Mouse (Mus musculus): ENCODE measurements at regions not wholly inside any gene's neighbourhood (a gene's known extent, or its start where the extent isn't known, plus 50 kb on each side); places are given as distances from the start of the nearest gene placed in this dataset.

GRCm38 (mm10) chr17:47317651-47318050, 51.0 kb upstream of the Mrps10 start:
- Histone ChIP-seq H3K27ac (no peak overlapping the region; the same call in 1 of the 2 replicates), H3K4me3 (no peak overlapping the region)
- TF ChIP-seq CTCF (IDR thresholded peaks at IDR 0.05): no peak
- intact Hi-C loops (cut with DNase I): no loop called here
- no peak for DNase-seq (ENCODE audit: extremely low spot score in 1 of 2, low spot score in 2 of 2)

- no peak; the same call in 1 of the 2 replicates for TF ChIP-seq CTCF (IDR thresholded peaks at IDR 0.05)
- DNase-seq (ENCODE audit: extremely low spot score in 1 of 2, low spot score in 2 of 2): no peak
- H3K4me3 ChIP-seq: no peak overlapping the region
- no peak overlapping the region for H3K27ac ChIP-seq
- intact Hi-C loops (cut with DNase I): no loop called here
Observed at GRCm38 (mm10) chr17:47313162-47313561, 55.5 kb upstream of the Mrps10 start.

GRCm38 (mm10) chr17:47311272-47311671, 57.4 kb upstream of the Mrps10 start:
- no peak for DNase-seq (ENCODE audit: extremely low spot score in 1 of 2, low spot score in 2 of 2)

GRCm38 (mm10) chr17:47306027-47306761, 62.5 kb upstream of the Mrps10 start:
- intact Hi-C loops (cut with DNase I): no loop called here
- Histone ChIP-seq H3K4me3 (no peak overlapping the region), H3K27ac (no peak overlapping the region)
- no peak for DNase-seq (ENCODE audit: extremely low spot score in 1 of 2, low spot score in 2 of 2)
- TF ChIP-seq CTCF (IDR thresholded peaks at IDR 0.05): no peak

More at GRCm38 (mm10) chr17:47311272-47311671, 57.4 kb upstream of the Mrps10 start:
- Histone ChIP-seq H3K4me3 (no peak overlapping the region), H3K27ac (no peak overlapping the region)
- TF ChIP-seq CTCF (IDR thresholded peaks at IDR 0.05): no peak; the same call in none of the 2 replicates
- intact Hi-C loops (cut with DNase I): no loop called here

GRCm38 (mm10) chr17:47304463-47305199, 64.1 kb upstream of the Mrps10 start:
- no peak for DNase-seq (ENCODE audit: extremely low spot score in 1 of 2, low spot score in 2 of 2)
- intact Hi-C loops (cut with DNase I): no loop called here
- no peak for TF ChIP-seq CTCF (IDR thresholded peaks at IDR 0.05)
- Histone ChIP-seq H3K4me3 (no peak overlapping the region), H3K27ac (no peak overlapping the region)

GRCm38 (mm10) chr17:47303600-47303999, 65.1 kb upstream of the Mrps10 start:
- H3K27ac ChIP-seq: no peak overlapping the region
- intact Hi-C loops (cut with DNase I): no loop called here
- TF ChIP-seq CTCF (IDR thresholded peaks at IDR 0.05): no peak
- H3K4me3 ChIP-seq: no peak overlapping the region
- no peak for DNase-seq (ENCODE audit: extremely low spot score in 1 of 2, low spot score in 2 of 2)

- Histone ChIP-seq H3K4me3 (no peak overlapping the region), H3K27ac (no peak overlapping the region)
- intact Hi-C loops (cut with DNase I): no loop called here
- TF ChIP-seq CTCF (IDR thresholded peaks at IDR 0.05): no peak
- no peak for DNase-seq (ENCODE audit: extremely low spot score in 1 of 2, low spot score in 2 of 2)
Observed at GRCm38 (mm10) chr17:47298396-47298919, 70.2 kb upstream of the Mrps10 start.

- DNase-seq (ENCODE audit: extremely low spot score in 1 of 2, low spot score in 2 of 2): no peak
- intact Hi-C loops (cut with DNase I): no loop called here
- peak; percentile 53 for TF ChIP-seq CTCF (IDR thresholded peaks at IDR 0.05)
- Histone ChIP-seq H3K27ac (no peak overlapping the region), H3K4me3 (no peak overlapping the region)
Observed at GRCm38 (mm10) chr17:47297965-47298364, 70.7 kb upstream of the Mrps10 start.

- no peak for TF ChIP-seq CTCF (IDR thresholded peaks at IDR 0.05)
- no peak overlapping the region for H3K27ac ChIP-seq
- intact Hi-C loops (cut with DNase I): no loop called here
- no peak for DNase-seq (ENCODE audit: extremely low spot score in 1 of 2, low spot score in 2 of 2)
- no peak overlapping the region for H3K4me3 ChIP-seq
Observed at GRCm38 (mm10) chr17:47296709-47297450, 71.8 kb upstream of the Mrps10 start.

GRCm38 (mm10) chr17:47295315-47296011, 73.2 kb upstream of the Mrps10 start:
- DNase-seq (ENCODE audit: extremely low spot score in 1 of 2, low spot score in 2 of 2): no peak
- H3K4me3 ChIP-seq: no peak overlapping the region
- no peak overlapping the region for H3K27ac ChIP-seq
- no peak for TF ChIP-seq CTCF (IDR thresholded peaks at IDR 0.05)
- intact Hi-C loops (cut with DNase I): no loop called here

- Histone ChIP-seq H3K4me3 (no peak overlapping the region), H3K27ac (0 out of 2 replicates have a peak overlapping the region, but pooled peaks have one; percentile 3)
- no peak for TF ChIP-seq CTCF (IDR thresholded peaks at IDR 0.05)
- no peak for DNase-seq (ENCODE audit: extremely low spot score in 1 of 2, low spot score in 2 of 2)
- intact Hi-C loops (cut with DNase I): no loop called here
Observed at GRCm38 (mm10) chr17:47294091-47294534, 74.6 kb upstream of the Mrps10 start.

Measured in left cerebral cortex, adult 2 months (tissue).